Mouse (Mus musculus): ENCODE measurements around the gene Fbln1. TPM values are rescaled to one million over a fixed set of nuclear protein-coding genes. Genes with fewer than 3 reads are reported as not detected.

Gene Fbln1
- total and polyA plus RNA-seq, 2 experiments, result 0.83 to 1.4 TPM

GRCm38 (mm10) chr15:85272988-85273387 is 67.2 kb downstream of the Fbln1 start:
- H3K4me3 ChIP-seq (ENCODE audit: insufficient read depth, low read depth, low read length), result no peak overlapping the region
- no peak overlapping the region for H3K27ac ChIP-seq (replicated peaks; ENCODE audit: insufficient read depth, low read depth, low read length)
- TF ChIP-seq POLR2A (IDR thresholded peaks at IDR 0.05; ENCODE audit: extremely low read depth, insufficient read depth, low read length), result no peak
- no peak for TF ChIP-seq CTCF (IDR thresholded peaks at IDR 0.05; ENCODE audit: low read depth, low read length)
- no peak for DNase-seq (ENCODE audit: extremely low read depth, low read depth, low spot score)
- no peaks in the 10 kb centered on the region for H3K79me2 ChIP-seq (ENCODE audit: control insufficient read depth, insufficient read depth, low read length)
- no peaks in the 10 kb centered on the region for H3K27me3 ChIP-seq (ENCODE audit: control insufficient read depth, insufficient read depth, low read length)
- 57% methylated on average over 11 of the region's 11 CpGs for WGBS
- H3K9ac ChIP-seq (ENCODE audit: low read depth, low read length), result no peak overlapping the region
- no peaks in the 10 kb centered on the region for H3K4me1 ChIP-seq (ENCODE audit: control insufficient read depth, insufficient read depth, low read length)
- H3K36me3 ChIP-seq (ENCODE audit: control insufficient read depth, insufficient read depth, low read length), result no peaks in the 10 kb centered on the region

GRCm38 (mm10) chr15:85277221-85277620 is 71.5 kb downstream of the Fbln1 start:
- TF ChIP-seq CTCF (IDR thresholded peaks at IDR 0.05; ENCODE audit: low read depth, low read length), result no peak
- TF ChIP-seq POLR2A (IDR thresholded peaks at IDR 0.05; ENCODE audit: extremely low read depth, insufficient read depth, low read length), result no peak
- 43% methylated on average over 8 of the region's 8 CpGs for WGBS
- Histone ChIP-seq H3K4me3 (ENCODE audit: insufficient read depth, low read depth, low read length) (no peak overlapping the region), H3K79me2 (ENCODE audit: control insufficient read depth, insufficient read depth, low read length) (no peaks in the 10 kb centered on the region), H3K27me3 (ENCODE audit: control insufficient read depth, insufficient read depth, low read length) (no peaks in the 10 kb centered on the region), H3K4me1 (ENCODE audit: control insufficient read depth, insufficient read depth, low read length) (no peaks in the 10 kb centered on the region), H3K36me3 (ENCODE audit: control insufficient read depth, insufficient read depth, low read length) (no peaks in the 10 kb centered on the region), H3K9ac (ENCODE audit: low read depth, low read length) (no peak overlapping the region), H3K27ac (replicated peaks; ENCODE audit: insufficient read depth, low read depth, low read length) (no peak overlapping the region)
- peak; percentile 42 for DNase-seq (ENCODE audit: extremely low read depth, low read depth, low spot score)

- no peak overlapping the region for H3K4me3 ChIP-seq (ENCODE audit: insufficient read depth, low read depth, low read length)
- 87% methylated on average over 5 of the region's 5 CpGs for WGBS
- TF ChIP-seq POLR2A (IDR thresholded peaks at IDR 0.05; ENCODE audit: extremely low read depth, insufficient read depth, low read length) (no peak), CTCF (IDR thresholded peaks at IDR 0.05; ENCODE audit: low read depth, low read length) (no peak)
- H3K4me1 ChIP-seq (ENCODE audit: control insufficient read depth, insufficient read depth, low read length), result no peaks in the 10 kb centered on the region
- DNase-seq (ENCODE audit: extremely low read depth, low read depth, low spot score), result no peak
- no peaks in the 10 kb centered on the region for H3K36me3 ChIP-seq (ENCODE audit: control insufficient read depth, insufficient read depth, low read length)
- no peaks in the 10 kb centered on the region for H3K27me3 ChIP-seq (ENCODE audit: control insufficient read depth, insufficient read depth, low read length)
- H3K27ac ChIP-seq (replicated peaks; ENCODE audit: insufficient read depth, low read depth, low read length), result no peak overlapping the region
- no peaks in the 10 kb centered on the region for H3K79me2 ChIP-seq (ENCODE audit: control insufficient read depth, insufficient read depth, low read length)
- no peak overlapping the region for H3K9ac ChIP-seq (ENCODE audit: low read depth, low read length)
These were observed 73.2 kb downstream of the Fbln1 start for GRCm38 (mm10) chr15:85278986-85279385.

- TF ChIP-seq POLR2A (IDR thresholded peaks at IDR 0.05; ENCODE audit: extremely low read depth, insufficient read depth, low read length) (no peak), CTCF (IDR thresholded peaks at IDR 0.05; ENCODE audit: low read depth, low read length) (no peak)
- Histone ChIP-seq H3K4me3 (ENCODE audit: insufficient read depth, low read depth, low read length) (no peak overlapping the region), H3K79me2 (ENCODE audit: control insufficient read depth, insufficient read depth, low read length) (no peaks in the 10 kb centered on the region), H3K36me3 (ENCODE audit: control insufficient read depth, insufficient read depth, low read length) (no peaks in the 10 kb centered on the region), H3K27me3 (ENCODE audit: control insufficient read depth, insufficient read depth, low read length) (no peaks in the 10 kb centered on the region), H3K9ac (ENCODE audit: low read depth, low read length) (no peak overlapping the region), H3K4me1 (ENCODE audit: control insufficient read depth, insufficient read depth, low read length) (no peaks in the 10 kb centered on the region), H3K27ac (replicated peaks; ENCODE audit: insufficient read depth, low read depth, low read length) (no peak overlapping the region)
- WGBS, result 85% methylated on average over 5 of the region's 5 CpGs
- no peak for DNase-seq (ENCODE audit: extremely low read depth, low read depth, low spot score)
These were observed 76.3 kb downstream of the Fbln1 start for GRCm38 (mm10) chr15:85282021-85282420.

- H3K36me3 ChIP-seq (ENCODE audit: control insufficient read depth, insufficient read depth, low read length), result no peaks in the 10 kb centered on the region
- DNase-seq (ENCODE audit: extremely low read depth, low read depth, low spot score), result no peak
- H3K9ac ChIP-seq (ENCODE audit: low read depth, low read length), result no peak overlapping the region
- H3K79me2 ChIP-seq (ENCODE audit: control insufficient read depth, insufficient read depth, low read length), result no peaks in the 10 kb centered on the region
- H3K27me3 ChIP-seq (ENCODE audit: control insufficient read depth, insufficient read depth, low read length), result no peaks in the 10 kb centered on the region
- no peaks in the 10 kb centered on the region for H3K4me1 ChIP-seq (ENCODE audit: control insufficient read depth, insufficient read depth, low read length)
- no peak overlapping the region for H3K4me3 ChIP-seq (ENCODE audit: insufficient read depth, low read depth, low read length)
- 88% methylated on average over 6 of the region's 6 CpGs for WGBS
- H3K27ac ChIP-seq (replicated peaks; ENCODE audit: insufficient read depth, low read depth, low read length), result no peak overlapping the region
- TF ChIP-seq POLR2A (IDR thresholded peaks at IDR 0.05; ENCODE audit: extremely low read depth, insufficient read depth, low read length) (no peak), CTCF (IDR thresholded peaks at IDR 0.05; ENCODE audit: low read depth, low read length) (no peak)
These were observed 78.9 kb downstream of the Fbln1 start for GRCm38 (mm10) chr15:85284651-85285050.

GRCm38 (mm10) chr15:85294632-85295031 is 88.9 kb downstream of the Fbln1 start:
- Histone ChIP-seq H3K9ac (ENCODE audit: low read depth, low read length) (no peak overlapping the region), H3K36me3 (ENCODE audit: control insufficient read depth, insufficient read depth, low read length) (no peaks in the 10 kb centered on the region), H3K4me3 (ENCODE audit: insufficient read depth, low read depth, low read length) (no peak overlapping the region), H3K27ac (replicated peaks; ENCODE audit: insufficient read depth, low read depth, low read length) (no peak overlapping the region), H3K4me1 (ENCODE audit: control insufficient read depth, insufficient read depth, low read length) (0 out of 2 replicates have a peak, but pooled peaks cover 2% of the 10 kb centered on the region), H3K27me3 (ENCODE audit: control insufficient read depth, insufficient read depth, low read length) (no peaks in the 10 kb centered on the region), H3K79me2 (ENCODE audit: control insufficient read depth, insufficient read depth, low read length) (no peaks in the 10 kb centered on the region)
- DNase-seq (ENCODE audit: extremely low read depth, low read depth, low spot score), result no peak
- no peak for TF ChIP-seq POLR2A (IDR thresholded peaks at IDR 0.05; ENCODE audit: extremely low read depth, insufficient read depth, low read length)
- TF ChIP-seq CTCF (IDR thresholded peaks at IDR 0.05; ENCODE audit: low read depth, low read length), result peak; percentile 25; the same call in 1 of the 2 replicates
- 95% methylated on average over 3 of the region's 3 CpGs for WGBS
